Mouse (Mus musculus) cerebellum, adult 2 months (tissue): ENCODE measurements around the gene Mrgprx1.

Experiments used
- CTCF ChIP-seq: fragments of 200-500 bp; IDR thresholded peaks from 2 replicates; pipeline ENCODE4 v1.5.1; 2011; ENCODE audit warnings: low read depth, mild to moderate bottlenecking, control low read depth, low read length, moderate library complexity, borderline replicate concordance; ENCODE audit not compliant: insufficient read depth
- POLR2A ChIP-seq: fragments of 200-500 bp; IDR thresholded peaks from 2 replicates; pipeline ENCODE4 v1.6.1; 2011; ENCODE audit warnings: low read length, control low read depth, borderline replicate concordance; ENCODE audit not compliant: insufficient read depth

- TF ChIP-seq POLR2A (no peak), CTCF (no peak)
Measured at GRCm38 (mm10) chr7:47986752-47987151, 40.6 kb downstream of the Mrgprx1 start.
